Comparison of ENCODE assay signal across 23 mouse cellular contexts in genomic region chr15:11041229-11041628, GRCm38 (mm10). TPM values are rescaled to one million over a fixed set of nuclear protein-coding genes. Genes with fewer than 3 reads are reported as not detected.
"Had no signal": no experiment of that assay in that cellular context is flagged by ENCODE, and none has a peak within 500 bp of the region (broad histone marks: within the 10 kb centered on the region; RNA-seq: fewer than 3 reads in every experiment).

No protein-coding gene starts in this region.

- H3K36me3 ChIP-seq: neural tube, embryonic 12.5 days; neural tube, embryonic 13.5 days; neural tube, embryonic 15.5 days; stomach, embryonic 15.5 days had no signal

- H3K27ac ChIP-seq: neural tube, embryonic 12.5 days; neural tube, embryonic 13.5 days; neural tube, embryonic 15.5 days; stomach, embryonic 15.5 days; stomach, postnatal 0 days had no signal

- H3K9me3 ChIP-seq: neural tube, embryonic 12.5 days; neural tube, embryonic 13.5 days; neural tube, embryonic 15.5 days; stomach, embryonic 15.5 days had no signal

- H3K4me3 ChIP-seq: neural tube, embryonic 12.5 days; neural tube, embryonic 13.5 days; neural tube, embryonic 15.5 days; stomach, embryonic 15.5 days had no signal

- H3K4me2 ChIP-seq: neural tube, embryonic 12.5 days; neural tube, embryonic 13.5 days; neural tube, embryonic 15.5 days; stomach, embryonic 15.5 days had no signal

- H3K9ac ChIP-seq: neural tube, embryonic 12.5 days; neural tube, embryonic 13.5 days; neural tube, embryonic 15.5 days; stomach, embryonic 15.5 days had no signal

- DNase-seq: retina, postnatal 1 day; right cerebral cortex, adult 18-20 months; right cerebral cortex, postnatal 14 days; right cerebral cortex, postnatal 25 days; right cerebral cortex, postnatal 4 days; spleen, adult 18-20 months; thymus, adult 18-20 months; thymus, adult 2 months; thymus, postnatal 14 days; thymus, postnatal 25 days; thymus, postnatal 36 days; thymus, postnatal 4 days had no signal

RNA-seq across cellular contexts. Expression of gene Rxfp3, which starts 3.4 kb away (rescaled TPM):
- total RNA-seq: neutrophil, adult 5-6 weeks had no signal
- polyA plus RNA-seq: small intestine, adult 2 months; spleen, adult 2 months; testis, adult 2 months had no signal

RNA-seq across cellular contexts. Expression of gene Adamts12, which starts 23.4 kb away (rescaled TPM):
- total RNA-seq: neutrophil, adult 5-6 weeks had no signal

RNA-seq across cellular contexts. Expression of gene Slc45a2, which starts 40.7 kb away (rescaled TPM):
- total RNA-seq: neutrophil, adult 5-6 weeks had no signal
- polyA plus RNA-seq: neural tube, embryonic 13.5 days; neural tube, embryonic 15.5 days; small intestine, adult 2 months; stomach, embryonic 14.5 days; stomach, embryonic 16.5 days; stomach, postnatal 0 days; thymus, adult 2 months had no signal
